Mouse (Mus musculus) embryonic stem cell, embryonic (primary cell): ENCODE measurements at regions not wholly inside any gene's neighbourhood (a gene's known extent, or its start where the extent isn't known, plus 50 kb on each side); places are given as distances from the start of the nearest gene placed in this dataset.

Source experiments
- CTCF ChIA-PET, 4 experiments: fragments of 300-600 bp in 2 of 4; fragments of 350-600 bp in 2 of 4; sonication (Branson Sonifier 250); formaldehyde crosslinking; loops; one replicate each; lab custom pipeline; 2022; ENCODE audit warnings: inconsistent platforms in 2 of 4; lab: Charles Lee
- POLR2A ChIA-PET, 4 experiments: fragments of 300-600 bp in 2 of 4; fragments of 350-600 bp in 2 of 4; sonication (Branson Sonifier 250); formaldehyde crosslinking; loops; one replicate each; lab custom pipeline; 2022; ENCODE audit warnings: antibody characterized with exemption in 4 of 4, inconsistent platforms in 1 of 4; lab: Charles Lee

DNA sequence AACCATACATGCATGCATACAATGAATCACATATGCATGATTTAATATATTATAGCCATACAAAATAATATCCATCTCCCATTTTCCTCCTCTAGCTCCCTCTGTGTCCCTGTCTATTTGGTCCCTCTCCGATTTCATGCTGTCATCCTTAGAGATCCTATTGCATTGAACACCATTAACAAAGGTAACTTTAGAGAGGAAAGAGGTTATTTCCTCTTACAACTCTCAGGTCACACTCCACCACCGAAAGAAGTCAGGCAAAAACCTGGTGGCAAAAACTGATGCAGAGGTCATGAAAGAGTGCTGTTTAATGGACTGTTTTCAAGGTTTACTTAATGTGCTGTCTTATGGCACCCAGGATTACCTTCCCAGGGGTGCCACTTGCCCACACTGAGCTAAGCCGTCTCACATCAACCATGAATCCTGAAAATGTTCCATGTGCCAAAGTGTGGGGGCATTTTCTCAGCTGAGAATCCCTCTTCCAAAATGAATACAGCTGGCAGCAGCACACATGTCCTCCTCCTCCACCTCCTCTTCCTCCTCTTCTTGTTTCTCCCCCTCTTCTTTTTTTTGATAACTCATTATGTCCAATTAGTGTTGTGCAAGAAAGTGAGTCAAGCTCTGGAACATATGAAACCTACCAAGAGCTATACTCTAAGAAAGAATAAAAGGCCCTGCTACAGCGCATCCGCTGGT, 212.4 kb downstream of the Efhb start:
- POLR2A ChIA-PET: interaction anchor here in 1 of 4 experiments (0.6 kb wide), 1 partner anchor 344 kb away, joined by 4 read pairs; no protein-coding TSS in a partner anchor

DNA sequence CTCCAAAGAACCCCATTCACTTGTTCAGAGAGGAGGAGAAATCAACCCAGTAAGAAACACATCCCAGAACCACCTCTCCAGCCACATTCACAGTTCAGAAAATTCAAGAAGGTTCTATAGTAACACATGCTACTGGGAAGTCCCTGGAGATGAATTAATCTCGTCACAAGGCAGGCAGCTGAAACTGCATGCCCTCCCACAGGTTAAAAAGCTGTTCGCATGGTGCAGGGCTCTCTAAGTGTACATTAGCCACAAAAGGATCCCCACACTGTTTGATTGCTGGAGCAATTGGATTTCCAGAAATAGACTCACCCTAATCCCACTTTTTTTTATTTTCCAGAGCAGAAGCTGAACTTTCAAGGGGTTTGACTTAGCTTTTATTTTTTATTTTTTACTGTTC, 214.6 kb downstream of the Efhb start:
- ChIA-PET POLR2A (interaction anchor here in 2 of 4 experiments (0.6 kb wide), 2 partner anchors 23 to 29 kb away, joined by 3 to 4 read pairs; no protein-coding TSS in a partner anchor), CTCF (no interaction called here)

More for the DNA sequence above, 212.4 kb downstream of the Efhb start:
- CTCF ChIA-PET: no interaction called here

DNA sequence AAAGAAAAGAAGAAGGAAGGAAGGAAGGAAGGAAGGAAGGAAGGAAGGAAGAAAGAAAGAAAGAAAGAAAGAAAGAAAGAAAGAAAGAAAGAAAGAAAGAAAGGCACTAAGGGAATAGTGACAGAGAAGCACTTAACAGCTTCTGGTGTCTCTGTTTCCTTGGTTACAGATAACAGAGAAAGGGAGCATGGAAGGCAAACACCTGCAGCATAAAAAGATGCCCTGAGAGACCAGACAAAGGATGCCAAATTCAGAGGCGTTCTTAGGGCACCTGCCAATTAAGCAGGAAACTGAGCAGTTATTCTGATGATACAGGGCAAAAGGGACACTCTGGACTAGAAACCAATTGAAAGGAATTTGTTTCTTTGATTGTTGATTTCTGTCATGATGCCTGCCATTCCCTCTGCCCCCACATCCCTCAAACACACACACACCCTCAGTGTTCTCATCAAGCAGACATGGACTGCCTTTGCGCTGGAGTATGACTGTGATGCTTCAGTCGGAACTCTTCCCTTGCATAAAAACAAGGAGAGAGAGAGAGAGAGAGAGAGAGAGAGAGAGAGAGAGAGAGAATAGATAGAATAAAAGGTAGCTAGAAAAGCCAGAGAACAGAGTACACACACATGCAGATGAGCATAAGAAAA, 215.4 kb downstream of the Efhb start:
- ChIA-PET CTCF (no interaction called here), POLR2A (no interaction called here)

DNA sequence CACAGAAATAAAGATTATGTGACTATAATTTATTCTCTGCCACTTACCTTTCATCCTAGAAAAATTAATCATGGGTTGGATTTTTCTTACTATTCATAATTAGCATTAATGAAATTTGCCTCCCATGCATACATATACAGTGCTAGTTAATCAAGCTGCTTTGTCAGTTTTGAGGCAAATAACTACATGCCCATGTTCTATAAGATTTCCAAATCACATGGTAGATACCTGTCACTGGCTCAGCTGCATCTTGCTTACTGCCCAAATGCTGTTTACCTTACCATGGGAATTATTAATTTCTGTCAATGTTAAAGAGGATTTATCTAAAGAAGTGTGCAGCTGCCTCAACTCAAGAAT, 252.7 kb downstream of the Efhb start:
- CTCF ChIA-PET: no interaction called here
- POLR2A ChIA-PET: interaction anchor here in 1 of 4 experiments (0.6 kb wide), 1 partner anchor 14 kb away, joined by 3 read pairs; no protein-coding TSS in a partner anchor

DNA sequence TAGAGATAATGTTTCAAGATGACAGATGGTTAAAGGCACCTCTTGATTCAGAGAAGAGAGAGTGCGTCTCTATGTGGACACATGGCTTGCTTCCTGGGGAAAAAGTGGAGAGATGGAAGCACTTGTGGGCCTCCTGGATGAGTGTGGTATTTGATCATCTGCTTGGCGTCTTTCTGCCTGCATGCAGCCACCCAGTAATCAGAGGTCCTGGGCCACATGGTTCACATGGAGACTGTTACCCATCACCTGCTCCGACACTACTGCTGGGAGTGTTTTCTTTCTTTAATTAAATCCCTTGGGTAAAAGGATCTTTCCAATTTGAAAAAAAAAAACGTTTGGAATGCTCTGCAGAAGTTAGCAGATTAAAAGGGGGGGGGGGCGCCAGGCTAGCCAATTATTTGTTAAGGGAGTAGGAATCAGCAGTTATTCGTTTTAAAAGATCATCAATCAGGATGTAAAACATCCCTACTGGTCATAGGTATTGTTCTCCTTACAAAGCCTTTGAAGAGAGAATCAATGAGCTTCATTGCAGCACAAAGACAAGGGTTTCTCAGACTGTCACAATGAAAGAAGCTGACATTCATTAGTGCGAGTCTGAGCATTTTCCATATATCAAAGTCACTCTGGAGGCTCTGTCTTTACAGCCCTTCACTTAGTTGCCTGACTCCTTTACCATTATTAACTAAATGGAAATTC, 253.3 kb downstream of the Efhb start:
- CTCF ChIA-PET: no interaction called here
- POLR2A ChIA-PET: no interaction called here
